Mouse (Mus musculus): Measurements from ENCODE around the gene Mc1r.

- no peak for TF ChIP-seq POLR2A (IDR thresholded peaks at IDR 0.05; ENCODE audit: low read depth, low read length)
- TF ChIP-seq CTCF (IDR thresholded peaks at IDR 0.05; ENCODE audit: borderline replicate concordance, insufficient read depth, low read length) = no peak
Measured at GRCm38 (mm10) chr8:123384883-123385540, 21.9 kb upstream of the Mc1r start.

Measured in embryonic fibroblast, embryonic 13.5 days (primary cell).